Mouse (Mus musculus): ENCODE measurements around the gene Washc1. TPM values are rescaled to one million over a fixed set of nuclear protein-coding genes. Genes with fewer than 3 reads are reported as not detected.
A peak's percentile ranks its signal among the peaks of the same experiment; 100 is the strongest.
"Not testable (repeated sequence)": the region's sequence is repeated elsewhere in the genome, so short reads cannot be mapped to it uniquely, and the experiment has no call there.

Gene Washc1
- polyA plus RNA-seq (2017; shearing (Covaris generic)), result 10 to 100 TPM; 27.9 to 32.7 TPM

- peak; percentile 91 for ATAC-seq
These were observed at the start of gene Washc1 for GRCm38 (mm10) chr17:66111402-66111959. Gene Washc1, plus strand, starts transcription at chr17:66111545.

- ATAC-seq, result peak; percentile 81
These were observed 46.2 kb upstream of the Washc1 start for GRCm38 (mm10) chr17:66065115-66065514.

- ATAC-seq, result not testable (repeated sequence)
These were observed 42.3 kb upstream of the Washc1 start for GRCm38 (mm10) chr17:66069036-66069435.

- ATAC-seq, result peak; percentile 44
These were observed 37.4 kb upstream of the Washc1 start for GRCm38 (mm10) chr17:66073971-66074370.

- ATAC-seq, result peak; percentile 12
These were observed 35.5 kb upstream of the Washc1 start for GRCm38 (mm10) chr17:66075827-66076173.

- peak; percentile 12 for ATAC-seq
These were observed 35.0 kb upstream of the Washc1 start for GRCm38 (mm10) chr17:66076174-66076927.

GRCm38 (mm10) chr17:66076934-66077333 is 34.4 kb upstream of the Washc1 start, which contains the start of gene Ankrd12:
Gene Ankrd12, minus strand, starts transcription at chr17:66077089.
- peak; percentile 66 for ATAC-seq

- no peak for ATAC-seq
These were observed 33.9 kb upstream of the Washc1 start for GRCm38 (mm10) chr17:66077437-66077850.

GRCm38 (mm10) chr17:66084486-66084885 is 26.9 kb upstream of the Washc1 start:
- ATAC-seq, result no peak

- no peak for ATAC-seq
These were observed 26.3 kb upstream of the Washc1 start for GRCm38 (mm10) chr17:66085038-66085437.

- ATAC-seq, result no peak
These were observed 21.1 kb upstream of the Washc1 start for GRCm38 (mm10) chr17:66090251-66090650.

GRCm38 (mm10) chr17:66091392-66091791 is 20.0 kb upstream of the Washc1 start:
- no peak for ATAC-seq

GRCm38 (mm10) chr17:66092065-66092464 is 19.3 kb upstream of the Washc1 start:
- no peak for ATAC-seq

- ATAC-seq, result no peak
These were observed 18.7 kb upstream of the Washc1 start for GRCm38 (mm10) chr17:66092664-66093063.

GRCm38 (mm10) chr17:66100566-66101379 is 10.6 kb upstream of the Washc1 start:
- ATAC-seq, result peak; percentile 7

- ATAC-seq, result peak; percentile 90
These were observed 9.7 kb upstream of the Washc1 start, which contains the start of gene Ndufv2 for GRCm38 (mm10) chr17:66101380-66102330. Gene Ndufv2, minus strand, starts transcription at chr17:66101559.

- ATAC-seq, result no peak
These were observed 7.3 kb upstream of the Washc1 start for GRCm38 (mm10) chr17:66104076-66104475.

- ATAC-seq, result no peak
These were observed 4.6 kb upstream of the Washc1 start for GRCm38 (mm10) chr17:66106601-66107267.

- ATAC-seq, result no peak
These were observed 3.9 kb upstream of the Washc1 start for GRCm38 (mm10) chr17:66107466-66107865.

- ATAC-seq, result no peak
These were observed 3.1 kb upstream of the Washc1 start for GRCm38 (mm10) chr17:66108198-66108597.

GRCm38 (mm10) chr17:66110746-66111145 is 599 bp upstream of the Washc1 start:
- ATAC-seq, result no peak
